In the genomic region with DNA sequence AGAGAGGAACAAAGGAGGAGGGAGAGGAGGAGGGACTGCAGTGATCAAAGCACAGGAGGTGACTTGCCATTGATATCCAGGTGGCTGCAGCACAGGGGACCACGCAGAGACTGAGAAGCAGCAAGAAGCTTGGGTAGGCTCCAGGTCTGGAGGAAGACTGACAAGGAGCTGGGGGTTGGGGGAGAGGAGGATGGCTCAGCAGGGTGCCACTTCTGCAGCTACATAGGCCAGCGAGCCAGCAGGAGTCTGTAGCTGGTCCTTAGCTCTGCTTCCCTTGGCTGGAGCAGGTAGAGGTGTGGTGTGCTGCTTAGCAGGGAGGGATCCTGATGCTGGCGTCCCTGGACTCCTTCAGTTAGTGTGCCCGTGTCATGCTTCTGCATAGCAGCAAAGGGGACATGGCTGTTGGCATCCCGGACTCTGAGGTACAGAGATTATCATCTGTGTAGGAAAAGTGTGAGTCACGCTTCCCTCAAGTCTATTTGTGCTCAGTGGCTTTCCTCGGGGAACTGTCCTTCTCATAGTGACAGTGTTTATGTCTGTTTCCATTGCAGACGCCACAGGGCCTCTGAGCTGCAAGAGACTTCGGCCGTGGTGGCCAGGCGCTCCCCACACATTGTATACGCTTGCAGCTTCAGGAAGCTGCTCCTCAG, we compare ENCODE assay signal across 11 mouse cellular contexts. TPM values are rescaled to one million over a fixed set of nuclear protein-coding genes. Genes with fewer than 3 reads are reported as not detected.
DNase-seq lines count a peak whose midpoint lies in the region; ATAC-seq and TF ChIP-seq lines count a peak whose summit lies in the region.
"Had no signal": no experiment of that assay in that cellular context is flagged by ENCODE, and none has a peak within 500 bp of the region (broad histone marks: within the 10 kb centered on the region; RNA-seq: fewer than 3 reads in every experiment).

No protein-coding gene starts in this region.

- TF ChIP-seq POLR2A in cortical plate, adult 2 months (IDR thresholded peaks at IDR 0.05; ENCODE audit: extremely low read depth, insufficient read depth, low read length): no peak

- ATAC-seq in midbrain, embryonic 14.5 days (ENCODE audit: low FRiP score, low TSS enrichment): peak; percentile 50

- 0 out of 2 replicates have a peak, but pooled peaks cover 9% of the 10 kb centered on the region for H3K36me3 ChIP-seq in midbrain, embryonic 14.5 days (ENCODE audit: control insufficient read depth, insufficient read depth, low read length)
- H3K36me3 ChIP-seq: limb, embryonic 15.5 days had no signal

- no peaks in the 10 kb centered on the region for H3K9me3 ChIP-seq in midbrain, embryonic 14.5 days (ENCODE audit: control insufficient read depth, low read length)
- H3K9me3 ChIP-seq: limb, embryonic 15.5 days had no signal

- no peaks in the 10 kb centered on the region for H3K27me3 ChIP-seq in midbrain, embryonic 14.5 days (ENCODE audit: control insufficient read depth, insufficient read depth, low read length)
- H3K27me3 ChIP-seq: limb, embryonic 15.5 days had no signal

- peak overlapping the region; percentile 20; the same call in 1 of the 2 replicates for H3K9ac ChIP-seq in midbrain, embryonic 14.5 days (replicated peaks; ENCODE audit: low read length)
- H3K9ac ChIP-seq: limb, embryonic 15.5 days had no signal

- H3K4me3 ChIP-seq in cortical plate, adult 2 months (ENCODE audit: insufficient read depth, low read length): no peak overlapping the region
- H3K4me3 ChIP-seq in midbrain, embryonic 14.5 days (replicated peaks; ENCODE audit: low read depth, low read length): no peak overlapping the region
- H3K4me3 ChIP-seq: limb, embryonic 15.5 days had no signal

- H3K4me2 ChIP-seq in midbrain, embryonic 14.5 days (ENCODE audit: low read length): peak overlapping the region; percentile 12
- H3K4me2 ChIP-seq: limb, embryonic 15.5 days had no signal

- H3K4me1 ChIP-seq in cortical plate, adult 2 months (ENCODE audit: control insufficient read depth, insufficient read depth, low read length): peaks cover 12% of the 10 kb centered on the region
- peaks cover 22% of the 10 kb centered on the region for H3K4me1 ChIP-seq in midbrain, embryonic 14.5 days (ENCODE audit: control insufficient read depth, insufficient read depth, low read length)

- DNase-seq in adrenal gland, adult 8-10 months: peak; percentile 49
- DNase-seq in adrenal gland, adult 18-20 months (ENCODE audit: low spot score in 2 of 2): no peak
- peak; percentile 59 to 70 for DNase-seq in left cerebral cortex, adult 9 months (ENCODE audit: low spot score in 2 of 2)
- DNase-seq in midbrain, embryonic 14.5 days: no peak
- DNase-seq in ovary, postnatal 14 days (ENCODE audit: low spot score): no peak
- DNase-seq in heart, postnatal 10 days: no peak
- DNase-seq in thymus, postnatal 10 days (ENCODE audit: low spot score in 2 of 2): no peak
- DNase-seq: adrenal gland, postnatal 25 days; gastrocnemius, postnatal 14 days had no signal

- 51% methylated on average over 12 of the region's 12 CpGs for WGBS in midbrain, embryonic 14.5 days

- H3K27ac ChIP-seq in cortical plate, adult 2 months (ENCODE audit: insufficient read depth, low read length): peak overlapping the region; percentile 36; the same call in 1 of the 2 replicates
- peak overlapping the region; percentile 81 for H3K27ac ChIP-seq in midbrain, embryonic 14.5 days (replicated peaks; ENCODE audit: low read depth, low read length)
- H3K27ac ChIP-seq: limb, embryonic 15.5 days had no signal

- intact Hi-C loops in heart, postnatal 10 days (cut with DNase I): no loop called here

- TF ChIP-seq CTCF in cortical plate, adult 2 months (IDR thresholded peaks at IDR 0.05; ENCODE audit: extremely low read depth, insufficient read depth, low read length): no peak

RNA-seq across cellular contexts. Expression of gene 6430548M08Rik, which starts 30.8 kb away (rescaled TPM):
- 100 to 1,000 TPM; 110 to 182 (median 142) TPM for total RNA-seq in adrenal gland, adult 8-10 months (2022)
- 100 to 1,000 TPM in 1 of 2 experiments, 10 to 100 TPM in 1; 60.5 to 130 TPM for total RNA-seq in adrenal gland, adult 18-20 months (2021)
- 144 and 149 TPM in 2 replicates for polyA plus RNA-seq in cortical plate, adult 2 months (2012; rRNA removed)
- 35.5 and 38.8 TPM in 2 replicates for polyA plus RNA-seq in midbrain, embryonic 14.5 days (2014; fragmentation: Nextera tagmentation; extraction: Ambion mirVana)
- total RNA-seq in heart, postnatal 10 days (2021): 10 to 100 TPM; 18.7 to 20.1 TPM

RNA-seq across cellular contexts. Expression of gene Fam92b, which starts 32.5 kb away (rescaled TPM):
- 1 to 10 TPM in 3 of 4 experiments, under 1 TPM in 1; 0.99 to 4.1 (median 2.6) TPM for total RNA-seq in adrenal gland, adult 8-10 months (2022)
- total RNA-seq in adrenal gland, adult 18-20 months (2021): 1 to 10 TPM in 1 of 2 experiments, under 1 TPM in 1; 0.70 to 1.6 TPM
- 0.57 and 0.69 TPM in 2 replicates for polyA plus RNA-seq in cortical plate, adult 2 months (2012; rRNA removed)
- polyA plus RNA-seq in midbrain, embryonic 14.5 days (2014; fragmentation: Nextera tagmentation; extraction: Ambion mirVana): 0.92 and 1.8 TPM in 2 replicates
- total RNA-seq in heart, postnatal 10 days (2021): not detected
- total RNA-seq: gastrocnemius, postnatal 14 days had no signal
- polyA plus RNA-seq: limb, embryonic 15.5 days had no signal

RNA-seq across cellular contexts. Expression of gene Zdhhc7, which starts 43.5 kb away (rescaled TPM):
- total RNA-seq in adrenal gland, adult 8-10 months (2022): 10 to 100 TPM; 50.1 to 70.1 (median 55.6) TPM
- total RNA-seq in adrenal gland, adult 18-20 months (2021): 10 to 100 TPM; 39.5 to 57.7 TPM
- polyA plus RNA-seq in cortical plate, adult 2 months (2012; rRNA removed): 35.5 and 36.6 TPM in 2 replicates
- 22.3 and 26.7 TPM in 2 replicates for polyA plus RNA-seq in midbrain, embryonic 14.5 days (2014; fragmentation: Nextera tagmentation; extraction: Ambion mirVana)
- 10 to 100 TPM; 38.0 to 43.6 TPM for total RNA-seq in heart, postnatal 10 days (2021)

Comparison
In these comparisons a context has a peak if more than half of its experiments do, and no peak if none do; other contexts are left out.
1. DNase-seq: peak in adrenal gland, adult 8-10 months (single experiment) and left cerebral cortex, adult 9 months (2 of 2); none in adrenal gland, adult 18-20 months (0 of 2), midbrain, embryonic 14.5 days (single experiment), ovary, postnatal 14 days (single experiment), heart, postnatal 10 days (0 of 2) and thymus, postnatal 10 days (0 of 2).